Mouse (Mus musculus): ENCODE measurements around the gene Rgs4. TPM values are rescaled to one million over a fixed set of nuclear protein-coding genes. Genes with fewer than 3 reads are reported as not detected.

Gene Rgs4
- not detected in 2 replicates for polyA plus RNA-seq (2012)

- no peak for TF ChIP-seq GATA1 (IDR thresholded peaks at IDR 0.05; ENCODE audit: low read length)
Observed at GRCm38 (mm10) chr1:169747473-169747872, at the start of gene Rgs4. TSS of gene Rgs4 (minus strand) at chr1:169747642.

- no peak for TF ChIP-seq GATA1 (IDR thresholded peaks at IDR 0.05; ENCODE audit: low read length)
Observed at GRCm38 (mm10) chr1:169792437-169792836, 45.0 kb upstream of the Rgs4 start.

- no peak for TF ChIP-seq GATA1 (IDR thresholded peaks at IDR 0.05; ENCODE audit: low read length)
Observed at GRCm38 (mm10) chr1:169785981-169786380, 38.5 kb upstream of the Rgs4 start.

GRCm38 (mm10) chr1:169776566-169776965 lies 29.1 kb upstream of the Rgs4 start:
- TF ChIP-seq GATA1 (IDR thresholded peaks at IDR 0.05; ENCODE audit: low read length), result no peak

- TF ChIP-seq GATA1 (IDR thresholded peaks at IDR 0.05; ENCODE audit: low read length), result no peak
Observed at GRCm38 (mm10) chr1:169764619-169764955, 17.1 kb upstream of the Rgs4 start.

GRCm38 (mm10) chr1:169763858-169764618 lies 16.6 kb upstream of the Rgs4 start:
- no peak for TF ChIP-seq GATA1 (IDR thresholded peaks at IDR 0.05; ENCODE audit: low read length)

GRCm38 (mm10) chr1:169762524-169762923 lies 15.1 kb upstream of the Rgs4 start:
- TF ChIP-seq GATA1 (IDR thresholded peaks at IDR 0.05; ENCODE audit: low read length), result no peak

GRCm38 (mm10) chr1:169756532-169756931 lies 9.1 kb upstream of the Rgs4 start:
- TF ChIP-seq GATA1 (IDR thresholded peaks at IDR 0.05; ENCODE audit: low read length), result no peak

- no peak for TF ChIP-seq GATA1 (IDR thresholded peaks at IDR 0.05; ENCODE audit: low read length)
Observed at GRCm38 (mm10) chr1:169752395-169752794, 5.0 kb upstream of the Rgs4 start.

GRCm38 (mm10) chr1:169748439-169748838 lies 997 bp upstream of the Rgs4 start:
- no peak for TF ChIP-seq GATA1 (IDR thresholded peaks at IDR 0.05; ENCODE audit: low read length)

- TF ChIP-seq GATA1 (IDR thresholded peaks at IDR 0.05; ENCODE audit: low read length), result no peak
Observed at GRCm38 (mm10) chr1:169747902-169748301, 460 bp upstream of the Rgs4 start.

- TF ChIP-seq GATA1 (IDR thresholded peaks at IDR 0.05; ENCODE audit: low read length), result no peak
Observed at GRCm38 (mm10) chr1:169741147-169741546, 6.3 kb downstream of the Rgs4 start.

GRCm38 (mm10) chr1:169737231-169737630 lies 10.2 kb downstream of the Rgs4 start:
- TF ChIP-seq GATA1 (IDR thresholded peaks at IDR 0.05; ENCODE audit: low read length), result no peak

GRCm38 (mm10) chr1:169736139-169736538 lies 11.3 kb downstream of the Rgs4 start:
- TF ChIP-seq GATA1 (IDR thresholded peaks at IDR 0.05; ENCODE audit: low read length), result no peak

GRCm38 (mm10) chr1:169730599-169731100 lies 16.8 kb downstream of the Rgs4 start:
- no peak for TF ChIP-seq GATA1 (IDR thresholded peaks at IDR 0.05; ENCODE audit: low read length)

- no peak for TF ChIP-seq GATA1 (IDR thresholded peaks at IDR 0.05; ENCODE audit: low read length)
Observed at GRCm38 (mm10) chr1:169726319-169726718, 21.1 kb downstream of the Rgs4 start.

- TF ChIP-seq GATA1 (IDR thresholded peaks at IDR 0.05; ENCODE audit: low read length), result no peak
Observed at GRCm38 (mm10) chr1:169721836-169722235, 25.6 kb downstream of the Rgs4 start.
